Mouse (Mus musculus): ENCODE results near the gene Hcn2. TPM values are rescaled to one million over a fixed set of nuclear protein-coding genes. Genes with fewer than 3 reads are reported as not detected.
A peak's percentile ranks its signal among the peaks of the same experiment; 100 is the strongest.

Gene Hcn2
- polyA plus RNA-seq, 1 experiment from 2014 or later, result 3.7 TPM

- Histone ChIP-seq H3K27ac (ENCODE audit: low read depth, low read length) (no peak overlapping the region), H3K4me3 (ENCODE audit: low read depth, low read length) (no peak overlapping the region), H3K27me3 (ENCODE audit: control insufficient read depth, insufficient read depth, low read length) (peaks cover 18% of the 10 kb centered on the region), H3K9ac (replicated peaks; ENCODE audit: low read depth, low read length) (no peak overlapping the region), H3K36me3 (ENCODE audit: control insufficient read depth, insufficient read depth, low read length) (peaks cover 21% of the 10 kb centered on the region), H3K9me3 (ENCODE audit: control insufficient read depth, low read length) (no peaks in the 10 kb centered on the region), H3K4me1 (ENCODE audit: control insufficient read depth, insufficient read depth, low read length) (peaks cover 6% of the 10 kb centered on the region; the same call in 1 of the 2 replicates), H3K4me2 (ENCODE audit: low read depth, low read length) (no peak overlapping the region)
- ATAC-seq (ENCODE audit: low read depth), result peak; percentile 28; the same call in 1 of the 2 replicates
- 19% methylated on average over 4 of the region's 6 CpGs for whole genome bisulfite sequencing
Measured at GRCm38 (mm10) chr10:79712499-79713126, 3.8 kb upstream of the Hcn2 start.

- 32% methylated on average over 1 of the region's 1 CpGs for WGBS
- Histone ChIP-seq H3K9me3 (ENCODE audit: control insufficient read depth, low read length) (no peaks in the 10 kb centered on the region), H3K4me1 (ENCODE audit: control insufficient read depth, insufficient read depth, low read length) (0 out of 2 replicates have a peak, but pooled peaks cover 4% of the 10 kb centered on the region), H3K9ac (replicated peaks; ENCODE audit: low read depth, low read length) (no peak overlapping the region), H3K4me3 (ENCODE audit: low read depth, low read length) (no peak overlapping the region), H3K27me3 (ENCODE audit: control insufficient read depth, insufficient read depth, low read length) (peaks cover 22% of the 10 kb centered on the region), H3K4me2 (ENCODE audit: low read depth, low read length) (no peak overlapping the region), H3K36me3 (ENCODE audit: control insufficient read depth, insufficient read depth, low read length) (peaks cover 21% of the 10 kb centered on the region), H3K27ac (ENCODE audit: low read depth, low read length) (no peak overlapping the region)
- no peak for ATAC-seq (ENCODE audit: low read depth)
Measured at GRCm38 (mm10) chr10:79713163-79713562, 3.3 kb upstream of the Hcn2 start.

GRCm38 (mm10) chr10:79714996-79715395 lies 1.4 kb upstream of the Hcn2 start:
- no peak overlapping the region for H3K9ac ChIP-seq (replicated peaks; ENCODE audit: low read depth, low read length)
- WGBS, result 63% methylated on average over 4 of the region's 4 CpGs
- ATAC-seq (ENCODE audit: low read depth), result no peak
- H3K9me3 ChIP-seq (ENCODE audit: control insufficient read depth, low read length), result no peaks in the 10 kb centered on the region
- peaks cover 30% of the 10 kb centered on the region for H3K27me3 ChIP-seq (ENCODE audit: control insufficient read depth, insufficient read depth, low read length)
- H3K4me2 ChIP-seq (ENCODE audit: low read depth, low read length), result no peak overlapping the region
- no peak overlapping the region for H3K4me3 ChIP-seq (ENCODE audit: low read depth, low read length)
- H3K4me1 ChIP-seq (ENCODE audit: control insufficient read depth, insufficient read depth, low read length), result 0 out of 2 replicates have a peak, but pooled peaks cover 4% of the 10 kb centered on the region
- no peak overlapping the region for H3K27ac ChIP-seq (ENCODE audit: low read depth, low read length)
- peaks cover 16% of the 10 kb centered on the region for H3K36me3 ChIP-seq (ENCODE audit: control insufficient read depth, insufficient read depth, low read length)

- peaks cover 2% of the 10 kb centered on the region; the same call in 1 of the 2 replicates for H3K36me3 ChIP-seq (ENCODE audit: control insufficient read depth, insufficient read depth, low read length)
- H3K9me3 ChIP-seq (ENCODE audit: control insufficient read depth, low read length), result no peaks in the 10 kb centered on the region
- WGBS, result under 1% methylated on average over 36 of the region's 44 CpGs
- H3K27ac ChIP-seq (ENCODE audit: low read depth, low read length), result no peak overlapping the region
- ATAC-seq (ENCODE audit: low read depth), result peak; percentile 15
- H3K27me3 ChIP-seq (ENCODE audit: control insufficient read depth, insufficient read depth, low read length), result peaks cover 30% of the 10 kb centered on the region
- peak overlapping the region; percentile 65 for H3K4me3 ChIP-seq (ENCODE audit: low read depth, low read length)
- H3K4me2 ChIP-seq (ENCODE audit: low read depth, low read length), result peak overlapping the region; percentile 81
- H3K9ac ChIP-seq (replicated peaks; ENCODE audit: low read depth, low read length), result peak overlapping the region; percentile 76
- H3K4me1 ChIP-seq (ENCODE audit: control insufficient read depth, insufficient read depth, low read length), result 0 out of 2 replicates have a peak, but pooled peaks cover 4% of the 10 kb centered on the region
Measured at GRCm38 (mm10) chr10:79716988-79717355, 538 bp downstream of the Hcn2 start.

- peaks cover 30% of the 10 kb centered on the region for H3K27me3 ChIP-seq (ENCODE audit: control insufficient read depth, insufficient read depth, low read length)
Measured at GRCm38 (mm10) chr10:79717640-79718357, 1.4 kb downstream of the Hcn2 start.

GRCm38 (mm10) chr10:79721089-79721488 lies 4.7 kb downstream of the Hcn2 start:
- ATAC-seq (ENCODE audit: low read depth), result no peak
- Histone ChIP-seq H3K4me3 (ENCODE audit: low read depth, low read length) (no peak overlapping the region), H3K4me2 (ENCODE audit: low read depth, low read length) (no peak overlapping the region), H3K27me3 (ENCODE audit: control insufficient read depth, insufficient read depth, low read length) (peaks cover 22% of the 10 kb centered on the region), H3K4me1 (ENCODE audit: control insufficient read depth, insufficient read depth, low read length) (0 out of 2 replicates have a peak, but pooled peaks cover 4% of the 10 kb centered on the region), H3K27ac (ENCODE audit: low read depth, low read length) (no peak overlapping the region), H3K9me3 (ENCODE audit: control insufficient read depth, low read length) (no peaks in the 10 kb centered on the region), H3K9ac (replicated peaks; ENCODE audit: low read depth, low read length) (no peak overlapping the region), H3K36me3 (ENCODE audit: control insufficient read depth, insufficient read depth, low read length) (no peaks in the 10 kb centered on the region)
- WGBS, result 62% methylated on average over 5 of the region's 5 CpGs

More at GRCm38 (mm10) chr10:79717640-79718357, 1.4 kb downstream of the Hcn2 start:
- WGBS, result 4% methylated on average over 43 of the region's 43 CpGs
- no peak for ATAC-seq (ENCODE audit: low read depth)
- Histone ChIP-seq H3K27ac (ENCODE audit: low read depth, low read length) (no peak overlapping the region), H3K36me3 (ENCODE audit: control insufficient read depth, insufficient read depth, low read length) (no peaks in the 10 kb centered on the region), H3K4me1 (ENCODE audit: control insufficient read depth, insufficient read depth, low read length) (0 out of 2 replicates have a peak, but pooled peaks cover 4% of the 10 kb centered on the region), H3K4me2 (ENCODE audit: low read depth, low read length) (peak overlapping the region; percentile 81), H3K9me3 (ENCODE audit: control insufficient read depth, low read length) (no peaks in the 10 kb centered on the region), H3K9ac (replicated peaks; ENCODE audit: low read depth, low read length) (no peak overlapping the region; the same call in 1 of the 2 replicates), H3K4me3 (ENCODE audit: low read depth, low read length) (peak overlapping the region; percentile 65)

- Histone ChIP-seq H3K27me3 (ENCODE audit: control insufficient read depth, insufficient read depth, low read length) (peaks cover 10% of the 10 kb centered on the region), H3K4me1 (ENCODE audit: control insufficient read depth, insufficient read depth, low read length) (no peaks in the 10 kb centered on the region), H3K36me3 (ENCODE audit: control insufficient read depth, insufficient read depth, low read length) (no peaks in the 10 kb centered on the region), H3K9ac (replicated peaks; ENCODE audit: low read depth, low read length) (no peak overlapping the region), H3K27ac (ENCODE audit: low read depth, low read length) (no peak overlapping the region), H3K9me3 (ENCODE audit: control insufficient read depth, low read length) (no peaks in the 10 kb centered on the region), H3K4me2 (ENCODE audit: low read depth, low read length) (no peak overlapping the region), H3K4me3 (ENCODE audit: low read depth, low read length) (no peak overlapping the region)
- ATAC-seq (ENCODE audit: low read depth), result no peak
- 65% methylated on average over 6 of the region's 6 CpGs for WGBS
Measured at GRCm38 (mm10) chr10:79723047-79723446, 6.6 kb downstream of the Hcn2 start.

GRCm38 (mm10) chr10:79723692-79724091 lies 7.3 kb downstream of the Hcn2 start:
- Histone ChIP-seq H3K27me3 (ENCODE audit: control insufficient read depth, insufficient read depth, low read length) (0 out of 2 replicates have a peak, but pooled peaks cover 3% of the 10 kb centered on the region), H3K4me2 (ENCODE audit: low read depth, low read length) (no peak overlapping the region), H3K9ac (replicated peaks; ENCODE audit: low read depth, low read length) (no peak overlapping the region), H3K36me3 (ENCODE audit: control insufficient read depth, insufficient read depth, low read length) (no peaks in the 10 kb centered on the region), H3K4me3 (ENCODE audit: low read depth, low read length) (no peak overlapping the region), H3K27ac (ENCODE audit: low read depth, low read length) (no peak overlapping the region), H3K9me3 (ENCODE audit: control insufficient read depth, low read length) (no peaks in the 10 kb centered on the region), H3K4me1 (ENCODE audit: control insufficient read depth, insufficient read depth, low read length) (no peaks in the 10 kb centered on the region)
- ATAC-seq (ENCODE audit: low read depth), result no peak
- WGBS, result 85% methylated on average over 7 of the region's 7 CpGs

GRCm38 (mm10) chr10:79726090-79726489 lies 9.7 kb downstream of the Hcn2 start:
- Histone ChIP-seq H3K4me2 (ENCODE audit: low read depth, low read length) (no peak overlapping the region), H3K36me3 (ENCODE audit: control insufficient read depth, insufficient read depth, low read length) (no peaks in the 10 kb centered on the region), H3K9me3 (ENCODE audit: control insufficient read depth, low read length) (no peaks in the 10 kb centered on the region), H3K4me1 (ENCODE audit: control insufficient read depth, insufficient read depth, low read length) (no peaks in the 10 kb centered on the region), H3K27ac (ENCODE audit: low read depth, low read length) (no peak overlapping the region), H3K9ac (replicated peaks; ENCODE audit: low read depth, low read length) (no peak overlapping the region), H3K27me3 (ENCODE audit: control insufficient read depth, insufficient read depth, low read length) (no peaks in the 10 kb centered on the region), H3K4me3 (ENCODE audit: low read depth, low read length) (no peak overlapping the region)
- ATAC-seq (ENCODE audit: low read depth), result no peak
- 43% methylated on average over 11 of the region's 11 CpGs for WGBS

All from neural tube, embryonic 14.5 days (tissue).